Mouse (Mus musculus): ENCODE measurements around the gene Col2a1.

Gene Col2a1

GRCm38 (mm10) chr15:97963989-97964835 is 40.3 kb downstream of the Col2a1 start, which contains the start of gene Tmem106c:
Gene Tmem106c (plus strand): TSS chr15:97964200.
- DNase-seq (ENCODE audit: low read depth, low spot score): peak; percentile 96

- DNase-seq (ENCODE audit: low read depth, low spot score): peak; percentile 57
Observed at GRCm38 (mm10) chr15:97963329-97963988, 41.0 kb downstream of the Col2a1 start.

- no peak for DNase-seq (ENCODE audit: low read depth, low spot score)
Observed at GRCm38 (mm10) chr15:97956416-97956815, 48.1 kb downstream of the Col2a1 start.

- no peak for DNase-seq (ENCODE audit: low read depth, low spot score)
Observed at GRCm38 (mm10) chr15:97955742-97956141, 48.8 kb downstream of the Col2a1 start.

- no peak for DNase-seq (ENCODE audit: low read depth, low spot score)
Observed at GRCm38 (mm10) chr15:97955286-97955685, 49.2 kb downstream of the Col2a1 start.

- no peak for DNase-seq (ENCODE audit: low read depth, low spot score)
Observed at GRCm38 (mm10) chr15:97954671-97955070, 49.8 kb downstream of the Col2a1 start.

- no peak for DNase-seq (ENCODE audit: low read depth, low spot score)
Observed at GRCm38 (mm10) chr15:97952889-97953189, 51.7 kb downstream of the Col2a1 start.

GRCm38 (mm10) chr15:97952137-97952888 is 52.2 kb downstream of the Col2a1 start:
- peak; percentile 62 for DNase-seq (ENCODE audit: low read depth, low spot score)

- DNase-seq (ENCODE audit: low read depth, low spot score): no peak
Observed at GRCm38 (mm10) chr15:97950240-97950639, 54.3 kb downstream of the Col2a1 start.

GRCm38 (mm10) chr15:97949706-97950105 is 54.8 kb downstream of the Col2a1 start:
- no peak for DNase-seq (ENCODE audit: low read depth, low spot score)

- no peak for DNase-seq (ENCODE audit: low read depth, low spot score)
Observed at GRCm38 (mm10) chr15:97948720-97949119, 55.8 kb downstream of the Col2a1 start.

- DNase-seq (ENCODE audit: low read depth, low spot score): no peak
Observed at GRCm38 (mm10) chr15:97945656-97946315, 58.7 kb downstream of the Col2a1 start.

- DNase-seq (ENCODE audit: low read depth, low spot score): no peak
Observed at GRCm38 (mm10) chr15:97944919-97945574, 59.4 kb downstream of the Col2a1 start.

- no peak for DNase-seq (ENCODE audit: low read depth, low spot score)
Observed at GRCm38 (mm10) chr15:97943356-97943755, 61.1 kb downstream of the Col2a1 start.

- DNase-seq (ENCODE audit: low read depth, low spot score): no peak
Observed at GRCm38 (mm10) chr15:97942538-97942937, 62.0 kb downstream of the Col2a1 start.

GRCm38 (mm10) chr15:97941306-97941705 is 63.2 kb downstream of the Col2a1 start:
- DNase-seq (ENCODE audit: low read depth, low spot score): no peak

- no peak for DNase-seq (ENCODE audit: low read depth, low spot score)
Observed at GRCm38 (mm10) chr15:97940088-97940487, 64.4 kb downstream of the Col2a1 start.

GRCm38 (mm10) chr15:97938580-97938979 is 65.9 kb downstream of the Col2a1 start:
- no peak for DNase-seq (ENCODE audit: low read depth, low spot score)

- no peak for DNase-seq (ENCODE audit: low read depth, low spot score)
Observed at GRCm38 (mm10) chr15:97932441-97932840, 72.1 kb downstream of the Col2a1 start.

- DNase-seq (ENCODE audit: low read depth, low spot score): no peak
Observed at GRCm38 (mm10) chr15:97929259-97929824, 75.2 kb downstream of the Col2a1 start.

GRCm38 (mm10) chr15:97927821-97928220 is 76.7 kb downstream of the Col2a1 start:
- DNase-seq (ENCODE audit: low read depth, low spot score): no peak
